Mouse (Mus musculus) hindlimb bud, embryonic 11.5 days (tissue): ENCODE results near the gene Mxra7.
"Not testable (repeated sequence)": the region's sequence is repeated elsewhere in the genome, so short reads cannot be mapped to it uniquely, and the experiment has no call there.

Experiments
- DNase-seq: peaks from one replicate; pipeline ENCODE4 v3.0.0-alpha.2; 2012; ENCODE audit warnings: low read depth, low spot score; ENCODE audit errors: extremely low spot score

The Mxra7 gene

DNA sequence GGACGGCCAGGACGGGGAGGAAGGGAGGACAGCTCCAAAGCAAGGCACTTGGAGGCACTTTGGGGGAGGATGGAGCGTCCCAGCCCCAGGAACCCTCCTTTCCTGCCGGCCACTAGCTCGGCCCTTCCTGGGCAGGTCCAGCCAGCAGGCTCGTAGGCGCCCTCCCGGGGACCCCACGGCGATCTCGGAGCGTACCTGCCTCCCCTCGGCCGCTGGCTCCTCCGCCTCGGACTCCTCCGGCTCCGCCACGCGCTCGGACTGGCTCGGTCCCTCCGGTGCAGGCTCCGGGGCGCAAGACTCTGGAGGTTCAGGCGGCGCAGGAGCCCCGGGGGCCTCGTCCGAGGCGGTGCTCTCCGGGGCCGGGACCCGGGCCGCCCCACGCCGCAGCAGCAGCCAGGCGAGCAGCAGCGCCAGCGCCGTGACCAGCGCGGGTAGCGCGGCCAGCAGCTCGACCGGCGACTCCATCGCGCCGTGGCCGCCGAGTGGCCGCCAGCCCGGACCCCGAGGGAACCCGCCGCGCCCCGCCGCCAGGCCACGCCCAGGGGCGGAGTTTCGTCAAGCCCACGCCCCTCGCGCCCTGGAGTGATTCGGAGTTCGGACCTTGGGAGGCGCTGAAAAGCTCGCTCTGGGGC is at the start of gene Mxra7:
Gene Mxra7, minus strand, starts transcription at position 513 of the 632 bp plus-strand sequence.
- no peak for DNase-seq

DNA sequence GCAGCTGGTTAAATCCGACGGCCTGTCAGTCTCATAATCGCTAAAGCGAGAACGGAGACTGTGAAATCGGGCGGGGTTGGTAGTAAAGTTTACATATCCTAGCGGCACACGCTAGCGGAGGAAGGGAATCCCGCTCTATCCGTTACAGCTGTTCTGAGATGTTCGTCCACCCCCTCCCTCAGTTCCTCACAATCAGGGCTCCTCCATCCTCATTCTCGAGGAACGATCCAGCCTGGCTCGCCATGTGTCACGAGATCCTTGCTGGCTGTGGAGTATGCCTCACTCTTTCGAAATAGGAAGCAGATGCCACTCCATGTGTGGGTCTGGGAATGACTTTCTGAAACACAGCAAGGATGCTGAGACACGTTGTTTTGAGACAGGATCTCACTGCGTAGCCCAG is 46.1 kb upstream of the Mxra7 start:
- DNase-seq: no peak

DNA sequence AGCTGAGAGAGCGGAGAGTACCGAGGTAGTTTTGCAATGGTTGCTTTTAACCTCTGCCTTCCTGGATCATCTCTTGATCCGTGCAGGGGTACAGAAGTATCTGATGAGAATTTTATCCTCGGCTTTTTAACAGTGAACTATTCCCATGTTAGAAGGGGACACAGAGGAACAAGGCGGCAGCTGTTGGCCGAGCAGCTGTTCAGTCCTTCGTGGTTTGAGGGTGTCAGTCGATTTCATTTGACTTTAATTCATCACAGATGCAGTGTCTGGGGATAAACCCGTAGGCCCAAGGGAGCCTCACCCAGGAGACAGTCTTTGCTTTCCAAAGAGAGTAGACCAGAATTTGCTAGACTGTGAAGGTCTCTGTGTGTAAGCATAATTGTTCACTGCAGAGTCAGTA is 43.7 kb upstream of the Mxra7 start:
- DNase-seq: no peak

DNA sequence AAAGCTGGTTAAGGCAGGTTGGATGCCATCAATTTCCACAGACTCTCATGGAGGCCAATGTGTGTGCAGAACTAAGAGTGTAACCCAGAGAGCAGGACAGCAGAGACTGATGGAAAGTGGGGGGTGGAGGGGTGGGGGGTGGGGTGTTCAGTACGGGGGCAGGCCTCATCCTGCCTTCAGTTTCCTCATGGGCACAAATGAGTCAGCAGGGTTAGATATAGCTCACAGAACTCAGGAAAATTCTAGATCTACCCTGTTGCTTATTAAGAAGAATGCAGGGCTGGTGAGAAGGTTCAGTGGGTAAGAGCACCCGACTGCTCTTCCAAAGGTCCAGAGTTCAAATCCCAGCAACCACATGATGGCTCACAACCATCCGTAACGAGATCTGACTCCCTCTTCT is 41.8 kb upstream of the Mxra7 start:
- DNase-seq: no peak

DNA sequence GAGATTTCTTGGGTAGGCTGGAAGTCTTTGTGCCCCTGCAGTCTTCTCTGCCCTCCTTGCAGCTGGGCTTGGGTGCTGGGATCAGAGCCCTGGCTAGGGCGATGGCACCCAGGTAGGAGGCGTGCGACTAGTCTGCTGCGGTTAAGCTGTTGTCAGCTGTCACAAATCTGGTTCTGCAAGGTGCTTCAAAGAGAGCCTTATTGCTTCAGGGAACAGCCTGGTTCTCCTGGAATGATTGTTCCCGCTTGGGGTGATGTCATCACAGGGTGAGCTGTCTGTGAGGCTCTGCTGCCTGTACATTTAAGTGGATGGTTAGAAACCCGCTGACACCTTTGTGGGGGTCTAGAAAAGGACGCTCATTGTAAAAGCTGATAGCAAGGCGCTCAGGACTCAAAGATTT is 41.4 kb upstream of the Mxra7 start:
- no peak for DNase-seq

DNA sequence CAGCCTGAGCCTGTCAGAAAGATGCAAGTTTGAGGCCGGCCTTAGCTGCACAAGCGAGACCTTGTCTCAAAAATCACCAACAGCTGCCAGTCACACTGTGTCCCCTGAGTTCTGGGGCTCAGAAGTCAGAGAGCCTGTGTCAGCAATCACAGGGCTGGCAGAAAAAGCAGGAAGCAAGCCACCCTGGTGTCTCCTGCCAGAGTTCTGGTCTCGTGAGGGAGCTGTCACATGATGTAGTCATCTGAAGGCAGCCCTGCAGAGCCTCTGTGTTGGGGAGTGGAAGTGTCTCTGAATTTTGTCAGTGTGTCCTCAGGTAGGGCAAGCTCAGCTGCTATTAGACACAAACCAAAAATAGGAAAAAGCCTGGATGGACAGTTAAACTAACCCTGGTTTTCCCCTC is 40.3 kb upstream of the Mxra7 start:
- no peak for DNase-seq

DNA sequence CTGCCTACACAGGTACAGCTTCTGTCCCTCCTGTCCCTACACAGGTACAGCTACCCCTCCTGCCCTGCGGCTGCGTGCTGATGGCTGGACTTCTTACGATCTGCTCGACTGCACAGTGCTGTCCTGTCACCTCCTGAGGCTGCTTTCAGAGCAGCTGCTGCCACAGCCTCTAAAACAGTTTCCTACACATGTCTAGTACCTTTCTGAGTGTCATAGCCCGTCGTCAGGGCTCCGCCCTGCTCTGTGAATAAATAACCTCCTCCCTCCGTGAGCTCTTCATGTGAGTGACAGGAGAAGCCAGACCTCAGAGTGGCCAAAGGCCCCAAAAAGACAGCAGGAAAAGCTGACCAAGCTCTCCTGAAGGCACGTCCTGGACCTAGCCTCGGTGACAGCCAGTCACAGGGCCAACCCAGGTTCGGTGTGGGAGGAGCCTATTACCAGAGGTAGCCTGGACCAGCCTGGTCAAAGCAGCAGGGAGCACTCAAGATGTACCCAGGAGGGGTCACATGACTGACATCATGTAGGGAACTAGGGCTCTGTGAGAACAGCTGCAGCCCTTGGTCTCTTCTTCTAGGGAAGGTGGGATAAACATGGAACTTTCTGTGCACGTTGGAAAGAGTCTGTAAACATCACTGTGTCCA is 38.2 kb upstream of the Mxra7 start:
- no peak for DNase-seq

DNA sequence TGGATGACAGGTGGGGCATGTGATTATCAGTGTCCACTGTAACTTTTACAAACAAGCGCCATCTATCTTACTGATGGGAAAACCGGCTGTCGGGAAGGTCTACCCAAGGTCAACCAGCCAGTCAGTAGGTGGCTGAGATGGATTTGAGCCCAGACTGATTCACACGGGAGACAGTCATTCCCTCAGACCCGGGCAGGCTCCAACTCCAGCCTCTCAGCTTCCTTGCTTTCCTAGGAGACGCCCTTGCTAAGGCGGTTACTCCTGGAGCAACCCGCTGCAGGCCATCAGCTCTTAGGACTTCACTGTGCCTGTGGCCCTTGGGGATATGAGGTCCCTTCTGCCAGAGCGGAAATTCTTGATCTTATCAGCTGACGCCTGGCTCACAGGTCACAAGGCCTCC is 36.6 kb upstream of the Mxra7 start:
- no peak for DNase-seq

DNA sequence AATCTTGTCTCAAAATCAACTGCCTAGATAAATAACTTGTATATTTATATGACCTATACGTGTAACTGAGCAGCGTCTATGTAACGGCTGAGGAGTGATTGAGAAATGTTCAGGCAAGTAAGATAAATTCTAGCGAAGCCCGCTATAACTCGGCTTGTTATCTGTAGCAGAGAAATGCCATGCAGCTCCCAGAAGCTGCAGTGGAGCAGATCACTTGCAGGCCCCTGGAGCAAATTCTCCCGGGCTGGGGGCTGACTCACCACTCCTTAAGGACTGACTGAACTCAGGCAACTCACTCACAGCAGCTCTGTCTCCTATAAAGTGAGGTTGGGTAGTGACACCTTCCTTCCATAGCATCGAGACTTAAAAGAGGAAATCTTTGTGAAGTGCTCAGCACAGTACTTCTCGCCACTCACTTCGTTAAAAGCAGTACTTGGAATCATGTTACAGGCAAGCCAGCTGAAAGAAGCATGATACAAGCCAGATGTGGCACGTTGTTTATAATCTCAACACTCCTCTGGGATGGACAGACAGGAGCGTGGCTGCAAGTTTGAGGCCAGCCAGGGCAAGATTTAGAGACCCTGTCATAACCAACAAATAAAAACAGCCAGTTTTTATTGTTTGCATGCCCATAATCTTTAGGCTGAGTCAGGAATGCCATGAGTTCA is 29.5 kb upstream of the Mxra7 start:
- no peak for DNase-seq

DNA sequence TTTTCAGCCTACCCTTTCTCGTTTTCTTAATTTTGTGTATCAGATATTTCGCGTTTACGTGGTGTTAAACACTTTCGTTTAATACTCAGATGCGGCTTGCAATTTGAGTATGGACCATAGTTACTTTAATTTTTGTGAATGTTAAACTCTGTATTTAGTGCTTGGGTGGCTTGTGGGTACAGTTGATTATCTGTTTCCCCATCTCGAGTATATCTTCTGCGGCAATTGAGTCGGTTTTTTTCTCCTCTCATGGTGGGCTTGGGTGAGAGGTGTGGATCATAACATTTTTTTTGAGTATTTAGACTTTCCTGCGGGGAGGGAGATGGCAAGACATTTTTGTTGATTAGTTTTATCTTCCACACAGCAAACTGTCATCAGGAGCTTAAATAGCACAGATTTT is 26.4 kb upstream of the Mxra7 start:
- DNase-seq: no peak

DNA sequence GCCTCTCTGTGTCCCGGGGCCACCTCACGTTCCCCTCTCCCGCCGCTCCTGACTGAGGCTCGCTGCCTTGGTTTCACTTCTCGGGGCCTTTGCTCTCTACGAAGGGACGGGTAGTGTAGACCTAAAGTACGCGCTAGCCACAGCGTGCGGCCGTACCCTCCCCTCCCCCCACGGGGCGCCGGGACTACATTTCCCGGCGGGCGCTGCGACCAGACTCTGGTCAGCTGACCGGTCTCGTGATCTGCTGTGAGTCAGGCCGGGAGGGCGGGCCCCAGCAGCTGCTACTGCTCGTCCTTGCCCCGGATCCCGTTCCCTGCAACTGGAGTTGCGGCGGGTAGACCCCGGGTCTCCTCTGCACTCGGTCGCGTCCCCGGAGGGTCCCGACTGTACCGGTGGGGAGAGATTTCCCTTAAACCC is 25.7 kb upstream of the Mxra7 start:
- DNase-seq: no peak

DNA sequence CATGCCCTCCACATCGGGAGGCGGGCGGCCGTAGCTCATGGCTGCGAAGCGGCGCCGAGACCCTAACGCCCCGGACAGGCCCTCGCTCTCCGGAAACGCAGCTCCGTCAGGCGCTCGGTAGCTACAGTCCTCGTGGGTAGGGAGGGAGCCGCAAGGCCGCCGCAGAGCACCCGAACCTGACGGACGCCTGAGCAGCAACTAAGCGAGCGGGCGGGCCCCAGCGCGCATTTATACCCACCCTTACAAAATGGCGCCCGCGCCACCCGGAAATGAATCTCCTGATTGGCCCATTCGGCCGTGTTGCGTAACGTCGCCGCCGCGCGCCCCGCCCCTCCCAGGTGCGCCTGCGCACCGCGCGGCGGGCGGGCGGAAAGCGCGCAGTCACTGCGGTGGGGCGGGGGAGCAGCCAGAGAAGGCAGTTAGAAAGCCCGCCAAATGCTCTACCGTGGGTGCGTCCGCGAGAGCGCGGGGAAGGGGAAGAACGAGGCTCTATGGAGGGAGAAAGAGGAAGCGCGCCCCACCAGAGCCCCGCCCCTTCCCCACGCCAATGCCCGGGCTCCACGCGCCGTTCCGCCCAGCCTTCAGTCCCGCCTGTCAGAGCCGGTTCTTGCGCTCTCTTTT is 25.2 kb upstream of the Mxra7 start, which contains the start of gene Srsf2:
Gene Srsf2, minus strand, starts transcription at position 204 of the 621 bp plus-strand sequence.
- DNase-seq: no peak

DNA sequence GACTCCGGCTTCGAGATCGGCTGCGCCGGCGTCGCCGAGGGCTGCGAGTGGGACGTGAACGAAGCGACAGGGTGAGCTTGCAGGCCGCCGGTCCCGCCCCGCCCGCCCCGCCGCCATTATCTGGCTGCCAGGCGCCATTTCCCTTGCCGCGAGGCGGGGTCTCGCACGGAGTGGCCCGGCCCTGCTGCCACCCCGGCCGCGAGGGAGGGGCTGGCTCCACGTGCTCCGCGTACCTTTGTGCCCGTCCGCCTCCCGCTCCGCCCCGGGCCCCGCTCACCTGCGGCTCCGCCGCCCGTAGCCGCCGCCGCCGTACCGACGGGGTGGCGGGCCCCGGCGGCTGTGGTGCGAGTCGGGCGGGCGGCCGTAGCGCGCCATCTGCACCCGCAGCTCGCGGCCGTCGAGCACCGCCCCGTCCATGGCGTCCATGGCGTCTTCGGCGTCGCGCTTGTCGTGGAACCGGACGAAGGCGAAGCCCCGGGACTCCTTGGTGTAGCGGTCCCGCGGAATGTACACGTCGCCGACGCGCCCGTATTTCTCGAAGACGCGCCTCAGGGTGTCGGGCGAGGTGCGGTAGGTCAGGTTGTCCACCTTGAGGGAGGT is 24.5 kb upstream of the Mxra7 start, which contains the start of gene Mfsd11:
Gene Mfsd11, plus strand, starts transcription at position 150 of the 600 bp plus-strand sequence.
- DNase-seq: no peak

DNA sequence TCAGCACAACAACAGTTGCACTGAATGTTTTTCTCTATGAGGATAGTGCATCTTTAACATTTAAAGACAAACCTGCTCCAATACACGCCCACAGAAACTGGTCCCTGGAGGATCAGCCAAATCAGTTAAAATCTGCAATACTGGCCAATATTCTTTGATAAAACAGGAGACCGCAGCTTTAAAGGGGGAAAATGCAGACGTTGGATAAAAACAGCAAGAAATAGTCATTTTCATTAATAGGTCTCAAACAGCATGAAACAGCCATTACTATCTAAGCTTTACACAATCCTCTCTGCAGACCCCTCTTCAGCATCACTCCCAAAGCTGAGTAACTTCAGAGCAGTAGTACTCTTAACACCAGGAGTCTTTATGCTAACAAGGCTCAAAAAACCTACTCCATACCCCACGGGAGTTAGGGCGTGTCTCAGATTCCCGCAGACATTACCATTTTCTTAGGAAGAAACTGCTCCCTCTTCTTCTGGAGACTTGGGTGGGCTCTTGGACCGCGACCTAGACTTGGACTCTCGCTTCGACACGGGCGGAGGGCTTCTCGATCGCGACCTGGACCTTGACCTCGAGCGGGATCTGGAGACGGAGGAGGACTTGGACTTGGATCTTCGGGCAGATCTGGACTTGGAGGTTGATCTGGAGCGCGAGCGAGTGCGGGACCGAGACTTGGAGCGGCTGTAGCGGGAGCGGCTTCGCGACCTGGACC is 23.9 kb upstream of the Mxra7 start:
- DNase-seq: no peak

DNA sequence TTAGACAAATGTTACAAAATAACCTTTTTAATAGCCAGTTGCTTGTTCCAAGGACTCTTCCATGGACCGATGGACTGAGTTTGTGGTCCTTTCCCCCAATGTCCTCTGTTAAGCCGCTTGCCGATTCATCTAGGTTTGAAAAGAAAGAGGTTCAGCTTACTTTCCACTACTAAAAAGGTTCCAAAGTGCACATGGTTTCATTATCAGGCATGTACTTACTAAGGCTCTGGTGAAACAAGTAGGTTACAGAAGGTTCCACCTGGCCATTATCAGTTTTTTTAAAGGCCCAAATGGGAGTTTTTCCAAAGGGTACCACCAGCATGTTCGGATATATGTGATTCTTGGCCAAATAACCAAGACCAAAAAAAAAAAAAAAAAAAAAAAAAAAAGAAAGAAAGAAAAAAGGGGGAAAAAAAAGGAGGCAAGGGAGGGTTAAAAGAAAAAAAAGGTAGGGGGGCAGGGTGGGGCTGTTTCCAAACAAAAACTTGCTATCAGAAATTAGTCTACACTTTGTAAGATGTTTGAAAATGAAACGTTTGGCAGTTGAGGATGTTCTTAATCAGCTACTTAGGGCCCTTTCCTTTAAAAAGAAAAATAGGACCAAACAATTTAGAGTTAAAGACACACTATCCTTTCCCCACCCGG is 23.1 kb upstream of the Mxra7 start:
- DNase-seq: no peak

DNA sequence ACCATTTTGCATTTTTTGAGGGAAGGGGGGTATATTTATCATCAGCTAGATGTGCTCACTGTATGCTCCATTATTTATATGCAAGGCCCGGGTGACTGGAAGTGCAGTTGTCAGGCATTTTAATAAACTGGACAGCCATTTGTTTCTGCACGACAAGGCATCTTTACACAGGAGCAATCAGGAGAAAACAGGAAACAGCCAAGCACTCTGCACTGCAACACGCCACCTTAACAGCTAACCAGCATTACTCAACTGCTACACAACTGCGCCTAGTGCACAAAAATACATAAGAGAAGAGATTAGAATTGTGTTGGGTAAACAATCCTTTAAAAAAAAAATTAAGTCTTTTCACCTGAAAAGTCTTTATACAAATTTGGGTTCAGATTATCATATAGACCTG is 22.2 kb upstream of the Mxra7 start:
- no peak for DNase-seq

DNA sequence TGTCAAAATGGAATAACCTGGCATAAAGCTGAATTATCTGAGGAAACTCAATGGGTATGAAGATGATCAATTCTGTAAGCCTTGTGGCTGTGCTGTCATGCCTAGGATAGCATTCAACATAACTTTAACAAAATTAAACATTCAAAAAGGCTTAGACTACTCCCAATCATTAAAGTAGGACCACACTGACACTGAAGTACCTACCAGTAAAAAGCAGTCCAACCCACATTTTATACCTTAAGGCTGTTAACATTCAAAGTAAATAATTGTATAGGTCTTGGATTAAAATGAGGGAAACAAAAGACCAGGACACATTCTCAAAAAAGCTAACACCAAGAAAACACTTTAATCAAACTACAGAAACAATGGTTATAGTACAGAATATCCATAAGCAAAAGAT is 21.7 kb upstream of the Mxra7 start:
- no peak for DNase-seq

DNA sequence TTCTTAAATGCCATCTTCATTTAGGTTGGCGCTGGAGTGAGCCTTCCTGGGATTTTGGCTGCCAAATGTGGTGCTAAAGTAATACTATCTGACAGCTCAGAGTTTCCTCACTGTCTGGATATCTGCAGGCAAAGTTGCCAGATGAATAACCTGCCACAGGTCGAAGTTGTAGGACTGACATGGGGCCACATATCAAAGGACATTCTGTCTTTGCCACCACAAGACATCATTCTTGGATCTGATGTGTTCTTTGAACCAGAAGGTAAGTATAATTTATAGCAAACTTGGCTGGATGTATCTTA is 21.0 kb upstream of the Mxra7 start:
- DNase-seq: not testable (repeated sequence)

DNA sequence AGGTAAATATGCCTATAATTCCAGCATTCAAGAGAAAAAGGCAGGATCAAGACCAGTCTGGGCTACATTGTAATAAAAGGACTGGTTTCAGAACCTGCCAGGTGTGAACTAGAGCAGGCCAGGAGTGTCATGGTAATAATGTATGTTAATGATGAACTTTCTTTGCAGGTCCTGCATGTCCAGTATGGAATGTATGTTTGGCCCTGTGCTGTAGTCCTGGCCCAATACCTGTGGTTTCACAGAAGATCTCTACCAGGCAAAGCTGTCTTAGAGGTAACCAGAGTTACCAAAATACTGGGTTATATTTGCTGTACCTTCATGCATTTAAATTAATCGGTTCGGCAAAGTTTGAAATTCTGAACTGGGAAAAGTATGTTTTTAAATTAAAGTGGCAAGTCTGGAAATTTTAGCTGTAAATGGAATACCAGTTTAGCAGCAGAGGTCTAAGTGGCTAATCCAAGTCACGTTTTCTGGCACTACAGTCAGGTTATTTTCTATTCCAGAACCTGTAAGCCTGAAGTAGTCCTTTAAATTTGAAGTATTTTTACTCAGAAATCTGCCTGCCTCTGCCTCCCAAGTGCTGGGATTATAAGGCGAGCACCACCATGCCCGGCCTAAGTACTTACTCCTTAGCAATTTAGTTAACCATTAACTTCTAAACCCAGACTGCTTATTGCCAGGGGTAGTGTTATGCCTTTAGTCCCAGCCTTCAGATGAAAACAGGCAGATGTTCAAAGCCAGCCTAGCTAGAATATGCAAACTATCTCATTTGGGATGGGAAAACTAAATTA is 20.4 kb upstream of the Mxra7 start:
- DNase-seq: no peak
